Mouse (Mus musculus) brain, adult 2 months (tissue): ENCODE measurements around the gene Vwa3b.

ENCODE experiments used
- DNase-seq: peaks from one replicate; pipeline ENCODE4 v3.0.0; 2011; ENCODE audit warnings: low read depth, low spot score

The Vwa3b gene

GRCm38 (mm10) chr1:37063841-37064240 lies 37.4 kb downstream of the Vwa3b start:
- DNase-seq: peak; percentile 30

GRCm38 (mm10) chr1:37065658-37066412 lies 39.4 kb downstream of the Vwa3b start:
- DNase-seq: peak; percentile 79

DNA sequence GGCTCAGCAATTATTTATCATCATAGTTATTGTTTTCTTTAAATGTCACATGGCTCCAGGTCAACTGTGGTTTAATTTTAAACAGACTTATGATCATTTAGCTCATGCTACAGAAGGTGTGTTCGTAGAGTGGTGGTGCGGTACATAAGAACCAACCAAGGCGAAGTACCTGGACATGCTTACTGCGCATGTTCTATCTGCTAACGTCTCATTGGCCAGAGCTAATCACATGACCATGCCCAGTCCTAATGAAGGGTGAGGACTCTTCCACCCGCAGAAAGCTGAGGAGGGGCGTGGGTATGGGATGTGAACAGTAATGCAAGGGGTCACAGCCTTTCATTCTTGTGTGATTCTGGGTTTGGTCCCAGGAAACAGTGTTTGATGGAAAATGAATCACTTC lies 49.4 kb downstream of the Vwa3b start:
- no peak for DNase-seq

DNA sequence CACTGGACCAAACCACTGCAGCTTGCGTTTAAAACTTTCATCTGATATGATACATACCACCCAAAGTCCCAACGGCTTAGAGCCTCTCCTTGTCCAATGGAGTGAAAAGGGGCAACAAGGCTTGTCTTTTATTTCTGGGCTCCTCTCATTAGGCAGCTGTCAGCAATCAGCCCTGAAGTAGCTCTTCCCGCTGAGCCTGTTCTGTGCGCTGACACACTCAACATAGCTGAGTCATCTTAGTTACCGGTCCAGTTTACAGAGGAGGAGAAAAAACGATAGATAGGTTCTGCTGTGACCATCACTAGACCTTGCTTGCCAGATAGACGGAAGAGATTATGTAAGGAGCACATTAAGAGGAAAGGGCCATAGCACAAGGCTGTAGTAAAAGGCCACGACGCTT lies 50.9 kb downstream of the Vwa3b start:
- DNase-seq: peak; percentile 66

DNA sequence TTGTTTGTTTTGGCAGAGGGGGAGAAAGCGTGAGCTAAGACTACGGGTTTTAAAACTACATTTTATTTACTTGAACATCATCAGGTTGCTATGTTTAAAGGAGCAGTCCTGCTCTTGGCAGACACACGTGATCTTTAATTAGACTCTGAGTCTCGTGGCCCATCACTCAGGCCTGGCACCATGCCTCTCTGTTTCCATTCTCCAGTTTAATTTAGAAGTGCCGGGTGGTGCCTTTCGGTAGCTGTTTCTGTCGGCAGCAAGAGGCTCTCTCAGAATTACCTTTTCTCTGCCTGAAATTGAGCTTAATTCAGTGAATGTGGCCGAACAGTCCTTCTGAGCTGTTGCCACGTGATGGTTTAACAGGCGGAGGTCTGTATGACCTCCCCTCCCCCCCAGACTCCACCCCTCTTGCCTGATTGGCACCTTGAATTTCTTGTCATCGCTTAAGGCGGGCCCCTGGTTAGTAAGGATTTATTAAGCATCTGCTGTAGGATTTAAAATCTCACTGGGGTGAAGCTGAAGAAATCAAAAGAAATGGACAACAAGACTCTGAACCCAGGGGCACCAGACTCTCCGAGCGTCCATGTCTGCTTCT lies 51.7 kb downstream of the Vwa3b start:
- peak; percentile 76 for DNase-seq

GRCm38 (mm10) chr1:37080442-37080841 lies 54.0 kb downstream of the Vwa3b start:
- DNase-seq: no peak

DNA sequence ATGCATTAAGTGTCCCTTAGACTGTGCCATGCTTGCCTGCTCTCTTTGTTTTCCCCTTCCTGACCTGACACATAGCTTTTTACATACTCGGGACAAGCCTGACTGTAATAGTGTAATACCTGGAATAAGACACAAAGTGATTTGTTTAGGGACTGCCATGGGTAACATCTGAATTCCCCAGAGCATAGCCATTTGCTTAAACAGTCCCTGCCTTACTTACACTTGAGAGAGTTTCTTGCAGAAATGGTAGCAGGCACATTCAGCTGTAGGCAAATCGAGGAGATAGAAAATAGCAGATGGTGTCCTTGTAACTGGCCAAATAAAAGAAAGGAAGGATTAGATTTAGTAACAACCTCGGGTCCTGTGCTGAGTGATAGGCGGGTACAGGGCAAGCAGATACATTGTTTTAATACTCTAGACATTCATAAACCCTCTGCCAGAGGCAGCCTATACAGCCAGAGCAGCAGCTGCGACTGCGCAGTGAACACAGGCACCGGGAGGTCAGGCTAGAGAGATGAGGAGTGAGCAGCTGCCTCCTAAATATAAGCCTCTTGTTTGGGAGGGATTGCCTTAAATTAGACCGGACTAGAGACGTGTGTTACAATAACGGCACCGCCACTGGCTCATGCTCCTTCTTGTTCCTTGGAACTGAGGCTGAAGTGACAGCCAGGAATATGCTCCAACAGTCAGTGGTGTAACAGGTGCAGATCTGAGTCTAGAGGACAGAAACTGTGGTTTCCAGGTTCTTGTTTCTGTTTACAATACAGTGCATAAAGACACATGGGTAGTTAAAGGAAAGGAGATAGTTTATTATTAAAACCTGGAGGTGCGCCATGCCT lies 55.2 kb downstream of the Vwa3b start:
- DNase-seq: peak; percentile 65

DNA sequence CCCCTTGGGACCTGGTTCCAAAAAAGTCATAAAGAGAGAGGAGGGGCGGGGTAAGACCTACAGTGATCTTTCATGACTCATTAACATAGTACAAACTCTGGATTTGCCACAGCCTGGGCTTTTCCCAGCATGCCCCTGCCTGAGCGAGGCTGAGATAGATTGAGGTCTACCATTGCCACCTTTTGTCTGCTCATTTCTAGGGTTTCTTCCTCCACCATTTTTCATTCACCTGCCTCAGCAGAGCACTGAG lies 55.7 kb downstream of the Vwa3b start:
- no peak for DNase-seq

GRCm38 (mm10) chr1:37084075-37084474 lies 57.7 kb downstream of the Vwa3b start:
- DNase-seq: no peak

- no peak for DNase-seq
These were observed 58.8 kb downstream of the Vwa3b start for GRCm38 (mm10) chr1:37085171-37085570.

GRCm38 (mm10) chr1:37089191-37089590 lies 62.8 kb downstream of the Vwa3b start:
- peak; percentile 27 for DNase-seq

DNA sequence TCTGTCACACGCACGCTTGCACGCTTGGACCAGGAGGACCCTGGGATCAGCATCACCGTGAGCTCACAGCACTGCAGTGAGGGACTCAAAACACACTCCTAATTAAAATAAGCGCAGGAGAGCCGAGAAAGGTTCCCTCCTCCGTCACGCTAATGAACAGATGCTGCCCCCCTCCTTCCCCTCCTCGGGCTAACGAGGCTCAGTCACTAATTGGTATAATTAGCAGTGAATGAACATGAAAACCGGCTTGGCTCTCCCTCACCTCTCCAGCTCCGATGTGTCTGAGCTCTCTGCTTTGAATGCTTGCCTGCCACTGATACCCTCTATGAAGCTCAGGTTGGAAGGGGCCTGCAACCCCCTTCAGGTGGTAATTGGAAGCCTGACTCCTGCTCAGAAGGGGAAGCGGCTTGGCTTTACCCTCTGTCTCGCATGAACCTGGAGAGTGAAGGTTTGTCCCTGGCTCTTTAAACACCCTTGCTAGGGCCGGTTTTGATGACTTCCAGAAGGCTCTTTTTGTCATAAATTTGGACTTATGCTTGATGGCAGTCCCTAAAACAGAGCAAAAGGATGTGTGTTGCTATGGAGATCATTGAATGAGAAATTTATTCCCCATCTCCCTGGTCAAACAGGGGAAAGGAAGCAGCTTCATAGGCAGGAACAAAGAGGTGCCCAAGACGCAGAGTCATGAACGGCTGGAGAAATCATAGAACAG lies 71.1 kb downstream of the Vwa3b start:
- peak; percentile 57 for DNase-seq

- no peak for DNase-seq
These were observed 71.7 kb downstream of the Vwa3b start for GRCm38 (mm10) chr1:37098094-37098555.

GRCm38 (mm10) chr1:37100361-37100760 lies 74.0 kb downstream of the Vwa3b start:
- peak; percentile 44 for DNase-seq

GRCm38 (mm10) chr1:37101016-37101415 lies 74.6 kb downstream of the Vwa3b start:
- peak; percentile 60 for DNase-seq

DNA sequence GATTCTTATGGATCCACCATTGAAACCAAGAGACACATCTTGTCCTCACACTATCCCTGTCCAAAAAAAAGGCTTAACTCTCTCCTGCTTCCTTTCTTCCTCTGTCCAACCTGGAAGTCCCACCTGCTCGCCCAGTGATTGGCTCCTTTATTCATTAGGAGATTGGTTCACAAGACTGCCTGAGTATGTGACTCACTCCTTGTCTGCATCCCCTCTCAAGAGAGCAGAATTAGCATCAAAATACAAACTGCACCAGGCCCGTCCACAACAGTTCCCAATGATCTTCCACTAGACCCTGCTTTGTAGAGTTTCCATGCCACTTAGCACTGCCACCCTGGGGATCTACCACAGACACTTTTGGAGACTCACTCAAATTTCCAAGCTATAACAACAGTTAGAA lies 75.3 kb downstream of the Vwa3b start:
- no peak for DNase-seq

DNA sequence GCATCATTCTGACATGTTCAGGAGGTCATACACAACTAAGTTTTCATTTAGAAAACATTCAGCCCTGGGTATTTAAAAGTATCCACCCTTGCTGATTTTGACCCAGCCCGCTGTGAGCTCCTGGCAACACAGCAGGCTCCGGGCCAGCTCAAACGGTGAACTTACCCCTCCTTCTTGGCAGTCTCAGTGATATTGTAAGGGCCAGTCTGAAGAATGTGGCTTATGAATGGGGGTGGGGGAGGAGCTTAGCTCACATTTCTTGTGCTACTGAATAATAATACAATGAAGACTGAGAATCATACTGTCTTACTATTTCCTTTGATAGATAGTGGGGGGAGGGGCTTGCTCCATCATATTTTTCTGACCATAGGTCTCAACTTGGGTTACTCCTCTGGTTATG lies 78.8 kb downstream of the Vwa3b start:
- DNase-seq: no peak

- no peak for DNase-seq
These were observed 87.4 kb downstream of the Vwa3b start for GRCm38 (mm10) chr1:37113781-37114180.

GRCm38 (mm10) chr1:37115847-37116246 lies 89.5 kb downstream of the Vwa3b start:
- peak; percentile 53 for DNase-seq

GRCm38 (mm10) chr1:37116574-37116973 lies 90.2 kb downstream of the Vwa3b start:
- DNase-seq: no peak

GRCm38 (mm10) chr1:37117964-37118363 lies 91.6 kb downstream of the Vwa3b start:
- peak; percentile 72 for DNase-seq

DNA sequence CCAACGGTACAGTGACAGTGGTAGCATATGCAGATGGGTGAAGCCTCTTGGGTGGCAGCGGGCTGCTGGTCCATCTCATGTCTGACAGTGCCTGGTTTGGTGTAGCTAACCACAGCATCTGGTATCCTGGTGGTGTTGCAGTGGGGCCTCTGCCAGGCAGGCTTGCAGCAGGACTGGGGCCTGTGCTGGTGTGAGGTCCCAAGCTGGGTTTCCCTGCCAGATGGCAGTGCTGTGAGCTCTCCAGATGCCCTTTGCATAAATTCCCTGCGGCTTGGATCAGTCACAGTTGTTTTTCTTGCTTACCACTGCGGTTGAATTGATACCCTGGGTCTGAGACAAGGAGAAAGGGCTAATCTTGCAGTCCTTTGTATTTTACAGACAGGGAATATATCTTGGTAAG lies 95.9 kb downstream of the Vwa3b start:
- DNase-seq: peak; percentile 48
